Mouse (Mus musculus) megakaryocyte-erythroid progenitor cell, adult 5-6 weeks (primary cell): ENCODE results near the gene Prkca. TPM values are rescaled to one million over a fixed set of nuclear protein-coding genes. Genes with fewer than 3 reads are reported as not detected.

Experiments
- ATAC-seq: replicated peaks from 2 replicates; pipeline ENCODE4 v1.8.0; 2016; ENCODE audit warnings: mild to moderate bottlenecking, inconsistent platforms; ENCODE audit not compliant: severe bottlenecking, poor library complexity, low FRiP score, low TSS enrichment
- total RNA-seq, 2 experiments: library from RNA; stranded (forward) in 1 of 2; stranded (reverse) in 1 of 2; fragments of 200-1000, 215-1000 nt in 1 of 2; fragments of >200 nt in 1 of 2; fragmentation: Nextera tagmentation in 1 of 2; gene quantifications; 2 replicates each; pipeline ENCODE4 v1.2.3; 2014 to 2017

Gene Prkca
- total RNA-seq, 2 experiments from 2014 or later = 8.2 to 11.4 TPM

DNA sequence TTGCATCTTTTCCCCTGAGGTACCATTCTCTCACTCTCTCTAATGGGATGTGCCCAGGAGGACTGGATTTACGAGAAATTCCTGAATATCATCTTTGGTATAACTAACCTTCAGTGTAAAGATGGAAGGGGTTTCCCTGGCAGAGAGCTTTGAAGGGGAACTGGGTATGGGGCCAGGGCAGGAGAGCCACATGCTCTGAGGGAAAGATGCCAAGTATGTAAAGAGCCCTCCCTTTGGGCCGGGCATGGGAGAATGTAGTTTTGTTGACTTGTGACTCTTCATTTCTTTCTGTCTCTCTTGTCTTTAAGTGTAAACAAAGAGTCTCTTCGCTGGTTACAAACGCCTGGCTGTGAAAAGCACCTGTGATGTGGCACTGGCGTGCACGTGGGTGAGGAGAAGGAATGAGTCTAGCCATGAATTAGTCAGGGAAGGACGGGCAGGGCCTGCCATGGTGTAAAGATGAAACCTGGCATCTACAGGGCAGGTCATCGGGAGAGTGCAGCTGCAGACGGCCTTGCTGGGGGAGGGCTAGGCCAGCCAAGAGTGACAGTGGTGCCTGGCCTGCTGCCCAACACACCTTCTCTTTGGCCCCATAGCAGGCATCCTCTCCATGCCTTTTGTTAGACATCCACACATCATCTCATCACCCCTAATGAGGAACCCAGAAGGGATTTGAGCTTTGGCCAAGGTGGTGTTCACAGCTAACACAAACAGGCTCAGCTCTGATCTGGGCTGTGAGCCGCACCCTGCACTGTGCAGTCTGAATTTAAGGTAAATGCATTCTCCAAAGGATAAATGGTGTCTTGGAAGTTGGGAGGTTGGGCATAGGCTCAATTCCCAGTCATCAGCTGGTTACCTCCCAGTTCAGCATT, 388.3 kb downstream of the Prkca start:
- no peak for ATAC-seq

DNA sequence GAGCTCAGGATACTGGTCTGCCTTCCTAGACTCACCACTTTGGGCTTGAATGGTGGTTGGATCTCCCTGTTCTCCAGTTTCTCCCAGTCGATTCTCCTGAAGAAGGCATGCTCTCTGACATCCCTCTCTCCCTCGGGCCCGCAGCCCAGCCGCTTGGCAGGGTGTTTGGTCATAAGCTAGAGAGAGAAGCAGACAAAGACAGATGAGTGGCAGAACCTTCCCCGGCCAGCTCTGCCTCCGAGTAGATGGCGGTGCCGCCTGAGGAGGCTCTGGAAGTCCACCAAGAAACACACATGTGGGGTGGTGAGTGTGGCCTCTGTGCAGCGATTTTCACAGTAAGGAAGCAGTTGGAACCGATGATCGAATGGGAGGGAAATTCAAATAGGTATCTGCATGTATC, 392.3 kb downstream of the Prkca start:
- ATAC-seq = no peak

DNA sequence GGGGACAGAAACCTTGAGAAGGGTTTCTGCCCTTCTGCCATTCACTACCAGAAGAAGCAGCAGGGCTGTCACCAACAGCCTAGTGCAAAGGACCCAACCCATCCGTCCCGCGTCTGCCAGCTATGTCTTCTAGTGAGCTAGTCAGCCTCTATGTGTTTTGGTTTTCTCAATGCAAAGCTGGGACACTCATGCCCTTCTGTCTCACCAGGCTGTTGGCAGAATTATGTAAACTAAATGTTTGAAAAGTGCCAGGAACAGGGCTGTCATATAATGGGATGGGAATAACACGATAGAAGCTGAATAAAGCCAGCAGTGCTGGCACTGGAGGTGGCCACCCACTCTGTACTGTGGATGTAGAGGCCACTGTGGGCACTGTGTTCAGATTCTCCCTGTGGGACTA, 393.1 kb downstream of the Prkca start:
- ATAC-seq = no peak

DNA sequence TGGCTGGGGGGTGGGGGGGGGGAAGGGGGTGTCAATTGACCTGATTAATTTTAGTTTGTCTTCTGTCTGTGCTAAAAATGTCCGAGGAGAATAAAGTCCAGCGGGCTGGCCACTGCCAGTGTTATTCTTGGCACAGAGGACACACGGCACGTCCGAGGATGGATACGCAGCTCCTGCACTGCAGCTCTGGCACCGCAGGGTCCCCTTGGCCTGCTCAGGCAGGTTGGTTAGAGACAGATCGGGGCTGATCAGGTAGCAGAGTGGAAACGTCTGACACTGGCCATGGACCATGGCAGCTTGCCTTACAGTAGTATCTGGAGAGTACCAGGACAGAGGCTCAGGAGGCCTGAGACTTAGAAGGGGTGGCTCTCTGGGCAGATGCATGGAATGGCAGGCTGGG, 393.5 kb downstream of the Prkca start:
- no peak for ATAC-seq

DNA sequence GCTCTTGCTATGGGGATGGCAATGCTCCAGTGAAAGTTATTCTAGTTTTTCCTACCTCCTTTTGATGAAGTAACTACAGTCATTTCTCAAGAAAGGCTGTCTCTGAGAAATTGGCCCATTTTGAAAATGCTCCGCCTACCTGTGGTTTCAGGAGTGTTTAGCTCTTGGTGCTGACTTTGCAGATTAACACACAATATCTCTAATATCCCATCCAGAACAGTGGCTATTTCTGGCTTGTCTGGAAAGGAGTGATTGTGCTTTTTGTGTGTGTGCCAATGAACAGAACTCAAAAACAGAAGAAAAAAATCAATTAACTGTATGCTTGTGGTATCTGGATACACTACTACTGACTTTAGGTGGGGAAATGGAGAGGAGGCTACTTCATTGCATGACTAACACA, 395.8 kb downstream of the Prkca start:
- peak; percentile 59; the same call in 1 of the 2 replicates for ATAC-seq

DNA sequence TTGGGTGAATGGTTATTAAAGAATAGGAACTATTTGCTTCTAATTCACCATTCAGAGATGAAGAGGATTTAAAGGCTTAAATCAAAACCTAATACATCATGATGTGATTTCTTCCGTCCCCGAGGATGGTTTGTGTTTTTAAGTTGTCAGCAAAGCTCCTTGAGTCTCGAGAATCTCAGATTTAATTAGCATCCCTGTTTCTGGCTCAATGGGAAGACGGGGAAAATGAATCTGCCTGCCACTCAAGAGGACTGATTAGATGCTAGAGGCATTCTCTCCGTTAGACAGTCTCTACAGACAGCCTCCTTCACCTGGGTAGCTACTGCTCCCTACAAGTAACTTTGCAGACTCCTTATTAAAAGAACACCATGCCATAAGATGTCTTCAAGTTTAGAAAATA, 396.9 kb downstream of the Prkca start:
- ATAC-seq = no peak

DNA sequence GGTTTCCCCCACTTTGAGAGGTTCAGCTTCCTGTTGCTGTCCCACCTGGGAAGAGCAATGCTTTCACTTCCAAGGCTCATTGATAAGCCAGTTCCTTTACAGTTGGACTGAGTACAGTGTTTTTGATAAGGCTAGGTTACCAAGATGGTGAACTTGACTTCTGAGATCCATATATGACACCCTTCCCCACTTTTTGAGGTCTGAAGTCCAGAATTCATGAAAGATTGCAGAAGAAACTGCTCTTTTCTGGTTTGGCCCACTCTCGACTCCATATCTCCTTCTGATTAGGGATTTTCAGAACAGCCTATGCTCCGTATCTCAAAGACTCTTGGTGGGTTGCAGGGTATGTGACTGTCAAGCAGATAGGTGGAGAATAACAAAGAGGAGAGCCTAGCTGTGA, 406.8 kb downstream of the Prkca start:
- ATAC-seq = no peak

DNA sequence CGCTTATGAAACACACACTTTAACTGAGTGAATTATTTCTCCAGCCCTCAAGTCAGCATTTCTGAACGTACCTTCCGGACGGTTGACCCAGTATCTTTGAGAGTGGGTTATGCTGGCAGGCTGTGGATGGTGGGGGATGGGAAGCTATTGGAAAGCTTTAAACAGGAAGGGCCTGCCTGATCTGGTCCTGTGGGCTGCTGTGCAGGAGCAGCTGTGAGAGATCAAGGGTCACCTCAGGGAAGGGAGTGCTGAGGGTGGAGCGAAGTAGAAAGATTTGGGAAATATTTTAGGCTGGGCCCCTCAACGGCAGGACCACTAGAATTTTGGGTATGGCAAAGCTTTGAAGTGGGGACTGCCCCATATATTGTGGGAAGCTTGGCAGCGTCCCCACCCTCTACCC, 412.0 kb downstream of the Prkca start:
- no peak for ATAC-seq

DNA sequence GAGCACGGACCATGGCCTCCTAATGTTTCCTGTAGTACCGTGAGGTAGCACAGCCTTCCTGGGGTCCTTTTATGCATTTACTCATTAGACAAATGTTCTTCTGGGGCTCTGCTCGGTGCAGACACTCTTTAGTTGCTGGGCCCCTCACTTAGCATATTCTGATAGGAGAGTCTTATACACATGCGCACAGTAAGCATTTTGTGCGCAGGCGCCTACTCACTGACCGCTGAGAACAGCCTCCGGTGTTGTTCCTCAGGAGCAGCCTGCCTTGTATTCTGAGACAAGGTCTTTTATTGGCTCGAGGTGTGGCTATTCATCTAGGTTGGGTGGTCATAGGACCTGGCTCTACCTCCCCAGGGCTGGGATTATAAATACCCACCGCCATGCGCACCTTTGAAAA, 412.4 kb downstream of the Prkca start:
- ATAC-seq = no peak

DNA sequence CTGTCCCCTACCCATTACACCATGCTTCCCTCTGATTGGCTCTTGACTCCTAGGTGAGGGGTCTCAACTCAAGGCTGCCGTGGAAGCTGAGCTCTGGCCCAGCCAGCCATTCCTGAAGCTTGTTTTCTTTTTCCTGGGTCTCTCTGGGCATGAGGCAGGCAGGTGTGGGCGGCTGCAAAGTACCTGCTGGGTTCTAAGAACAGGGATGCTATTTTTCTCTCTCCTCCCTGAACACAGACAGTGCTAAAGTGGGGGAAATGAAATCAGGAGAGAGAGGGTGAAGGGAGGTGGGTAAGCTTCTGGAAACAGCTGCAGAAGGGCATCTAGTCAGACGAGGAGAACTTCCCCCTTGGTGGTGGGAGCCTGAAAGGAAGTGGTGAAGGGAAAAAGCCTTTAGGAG, 414.0 kb downstream of the Prkca start:
- ATAC-seq = no peak

DNA sequence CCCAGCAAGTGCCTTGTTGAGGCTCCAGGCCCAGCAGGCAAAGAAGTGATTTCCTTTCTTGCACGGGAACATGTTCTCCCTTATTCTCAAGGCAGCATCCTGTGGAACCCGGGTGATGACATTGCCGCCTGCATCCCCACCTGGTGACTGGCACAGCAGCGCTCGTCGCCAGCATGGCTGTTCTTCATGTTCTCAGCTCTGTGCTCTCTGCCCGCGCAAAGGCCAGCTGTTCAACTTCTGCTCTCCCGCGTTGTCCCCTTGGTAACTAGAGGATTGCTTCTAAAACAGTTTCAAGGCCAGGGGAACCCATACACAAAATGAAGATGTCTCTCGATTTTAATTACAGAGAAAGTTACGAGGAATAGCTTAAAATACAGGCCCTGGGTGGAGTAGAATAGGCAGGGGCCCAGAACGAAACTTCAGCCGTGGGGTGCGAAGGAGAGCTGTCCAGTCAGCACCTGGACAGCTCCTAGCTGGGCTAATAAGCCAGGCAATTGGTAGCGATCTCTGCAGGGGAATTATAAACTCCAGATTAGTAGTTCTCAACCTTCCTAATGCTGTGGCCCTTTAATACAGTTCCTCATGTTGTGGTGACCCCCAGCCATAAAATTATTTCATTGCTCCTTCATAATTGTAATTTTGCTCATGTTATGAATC, 423.7 kb downstream of the Prkca start:
- ATAC-seq = 0 out of 2 replicates have a peak, but pooled peaks have one; percentile 57

DNA sequence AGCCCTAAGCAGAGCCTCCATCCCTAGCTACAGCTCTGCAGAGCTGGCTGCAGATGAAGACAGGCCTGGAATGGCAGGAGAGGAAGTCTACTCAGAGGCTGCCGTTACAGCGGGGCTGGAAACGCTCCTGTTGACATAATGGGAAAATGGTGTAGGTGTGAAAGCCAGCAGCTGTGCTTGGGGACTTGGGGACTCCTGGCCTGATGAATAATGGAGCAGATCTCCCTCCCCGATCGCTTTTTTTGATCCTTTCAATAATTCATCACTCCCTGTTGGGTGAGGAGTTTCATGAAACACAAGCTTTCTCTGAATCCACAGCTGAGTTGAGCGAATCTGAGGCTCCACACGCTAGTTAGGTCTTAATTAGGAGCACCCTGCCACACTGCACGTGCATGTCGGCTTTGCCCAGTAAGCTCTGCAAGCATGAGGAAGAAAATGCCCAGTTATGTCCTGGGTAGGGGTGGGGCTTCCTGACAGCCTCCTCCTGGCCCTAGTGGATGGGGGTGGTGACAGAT, 425.9 kb downstream of the Prkca start:
- ATAC-seq = no peak

DNA sequence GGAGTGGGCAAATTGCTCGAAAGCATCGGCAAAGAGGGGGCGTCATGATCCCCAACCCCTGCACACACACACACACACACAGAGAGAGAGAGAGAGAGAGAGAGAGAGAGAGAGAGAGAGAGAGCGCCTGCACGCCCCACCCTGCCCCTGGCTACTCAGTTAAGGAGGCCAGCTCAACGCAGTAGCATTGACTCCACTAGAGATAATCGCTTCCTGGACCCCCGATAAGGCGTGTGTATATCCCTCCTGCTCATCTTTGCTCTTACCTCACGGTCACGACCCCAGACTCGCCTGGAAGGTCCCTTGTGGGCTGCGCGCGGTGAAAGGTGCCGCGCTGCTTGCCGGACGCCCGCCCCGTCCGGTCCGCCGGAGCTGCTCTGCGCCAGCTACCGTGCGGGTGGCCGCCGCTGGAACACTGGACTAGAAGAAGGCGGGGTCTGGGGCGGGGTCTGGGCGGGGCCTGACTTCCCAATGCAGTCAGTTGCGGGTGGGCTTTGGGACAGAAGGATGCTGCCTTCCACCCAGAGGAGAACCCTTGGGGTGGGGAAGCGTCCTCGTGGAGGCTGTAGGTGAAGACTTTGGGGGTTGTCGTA, 429.0 kb downstream of the Prkca start, which contains the start of gene Cacng5:
Gene Cacng5 (minus strand): TSS at position 422 of the 593 bp plus-strand sequence.
- no peak for ATAC-seq

DNA sequence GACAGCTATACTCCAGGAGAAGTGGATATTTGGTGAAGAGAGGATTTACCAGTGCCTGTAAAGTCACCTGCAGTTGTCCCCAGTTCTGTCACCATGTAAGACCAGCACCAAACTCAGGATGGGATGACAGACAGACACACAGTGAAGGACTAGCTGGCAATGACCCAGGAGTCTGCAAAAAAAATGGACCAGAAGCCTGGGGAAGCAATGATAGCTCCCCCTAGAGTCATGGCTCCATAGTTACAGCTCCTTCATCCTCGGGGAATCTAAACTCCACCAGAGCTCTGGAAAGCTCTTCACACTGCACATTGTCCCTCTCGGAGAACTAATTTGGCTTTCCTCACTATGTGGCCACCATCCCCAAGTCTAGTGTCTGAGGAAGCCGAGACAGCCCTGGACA, 430.4 kb downstream of the Prkca start:
- no peak for ATAC-seq

DNA sequence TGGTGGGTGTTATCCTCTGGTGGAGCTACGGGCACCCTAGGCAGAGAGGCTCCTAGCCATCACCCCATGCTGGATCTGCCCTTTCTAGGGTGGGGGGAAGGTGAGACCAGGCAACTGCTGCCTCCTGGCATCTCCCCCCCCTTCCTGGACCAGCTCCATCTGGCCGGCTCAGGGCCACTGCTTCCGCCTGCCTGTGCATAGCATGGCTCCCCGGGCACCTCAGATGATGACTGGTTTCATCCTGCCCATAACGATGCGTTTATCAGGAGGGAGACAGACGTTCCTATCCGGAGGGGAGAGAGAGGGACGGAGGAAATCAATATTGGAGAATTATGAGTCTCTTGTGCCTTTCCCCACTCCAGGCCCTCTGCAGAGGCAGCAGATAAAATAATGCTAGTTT, 438.4 kb downstream of the Prkca start:
- ATAC-seq = no peak

DNA sequence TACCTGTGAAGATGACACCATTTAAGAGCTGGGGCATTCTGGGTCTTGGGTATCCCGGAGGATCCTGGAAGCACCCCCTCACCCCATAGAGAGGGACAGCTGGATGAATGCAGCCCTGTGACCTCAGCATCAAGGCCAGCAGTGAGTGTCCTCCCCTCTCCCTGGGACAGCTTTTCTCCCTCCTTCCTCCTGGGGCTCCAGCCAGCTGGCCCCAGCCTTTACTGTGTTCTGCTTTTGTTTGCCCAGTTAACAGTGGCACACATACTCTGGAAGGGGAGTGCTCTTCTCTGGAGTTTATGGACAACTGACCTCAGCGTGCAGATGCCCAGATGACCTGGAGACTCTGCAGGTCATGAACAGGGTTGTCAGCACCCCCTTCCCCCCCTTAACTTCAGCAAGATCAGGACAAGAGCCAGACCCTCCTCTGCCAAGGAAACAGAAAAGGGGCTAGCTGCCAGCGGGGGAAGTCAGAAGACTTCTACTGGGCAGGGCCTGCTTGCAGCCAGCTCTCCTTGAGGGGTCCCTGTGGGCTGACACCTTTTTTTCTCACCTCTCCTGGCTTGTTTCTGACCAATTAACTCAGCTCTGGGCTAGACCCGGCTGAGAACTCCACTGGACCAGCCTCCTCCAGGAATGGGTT, 439.6 kb downstream of the Prkca start:
- no peak for ATAC-seq

DNA sequence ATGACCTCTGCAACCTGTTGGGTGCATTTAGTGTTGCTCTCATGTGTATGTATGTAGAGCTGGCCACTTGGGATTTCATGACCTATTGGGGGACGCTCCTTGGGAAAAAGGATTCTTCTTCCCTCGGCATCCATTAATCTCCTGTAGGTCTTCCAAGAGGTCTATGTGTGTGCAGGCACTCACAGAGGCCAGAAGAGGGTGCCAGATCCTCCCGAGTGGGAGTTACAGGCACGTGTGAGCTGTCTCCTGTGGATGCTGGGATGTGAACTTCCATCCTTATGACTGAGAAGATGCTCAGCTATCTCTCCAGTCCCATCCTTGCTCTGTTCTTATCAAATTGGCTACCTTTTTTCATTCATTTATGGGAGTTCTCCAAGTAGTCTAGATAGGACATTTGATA, 443.3 kb downstream of the Prkca start:
- no peak for ATAC-seq

DNA sequence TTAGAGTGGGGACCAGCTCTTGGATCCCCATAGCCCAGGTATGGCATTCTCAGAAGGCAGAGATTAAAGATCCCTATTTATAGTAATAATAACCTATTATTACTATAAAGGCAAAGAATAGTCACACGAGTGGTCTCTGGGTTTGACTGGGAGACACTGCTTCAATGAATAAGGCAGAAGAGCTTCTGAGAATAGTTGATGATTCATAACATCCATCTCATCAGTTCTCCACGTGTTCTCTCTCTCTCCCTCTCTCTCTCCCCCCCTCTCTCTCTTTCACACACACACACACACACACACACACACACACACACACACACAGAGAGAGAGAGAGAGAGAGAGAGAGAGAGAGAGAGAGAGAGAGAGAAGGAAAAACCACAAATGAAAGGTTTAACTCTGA, 445.0 kb downstream of the Prkca start:
- ATAC-seq = no peak

DNA sequence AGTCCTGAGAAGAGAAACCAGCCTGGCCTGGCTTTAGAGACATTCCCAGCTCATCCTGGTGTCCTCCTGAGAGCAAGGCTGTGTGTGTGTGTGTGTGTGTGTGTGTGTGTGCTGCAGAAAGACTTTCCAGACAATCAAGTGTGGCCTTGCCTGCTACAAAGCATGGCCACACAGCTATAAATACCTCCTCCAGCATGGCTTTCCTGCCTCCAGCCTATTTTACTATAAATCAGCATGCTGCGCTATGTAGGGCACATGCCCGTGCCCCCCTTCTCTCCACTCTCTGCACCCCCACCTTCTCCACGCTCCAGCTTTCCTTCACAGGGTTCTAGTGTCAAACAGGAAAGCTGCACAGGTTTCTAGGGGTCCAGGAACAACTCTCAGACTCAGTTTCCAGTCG, 448.1 kb downstream of the Prkca start:
- ATAC-seq = no peak

DNA sequence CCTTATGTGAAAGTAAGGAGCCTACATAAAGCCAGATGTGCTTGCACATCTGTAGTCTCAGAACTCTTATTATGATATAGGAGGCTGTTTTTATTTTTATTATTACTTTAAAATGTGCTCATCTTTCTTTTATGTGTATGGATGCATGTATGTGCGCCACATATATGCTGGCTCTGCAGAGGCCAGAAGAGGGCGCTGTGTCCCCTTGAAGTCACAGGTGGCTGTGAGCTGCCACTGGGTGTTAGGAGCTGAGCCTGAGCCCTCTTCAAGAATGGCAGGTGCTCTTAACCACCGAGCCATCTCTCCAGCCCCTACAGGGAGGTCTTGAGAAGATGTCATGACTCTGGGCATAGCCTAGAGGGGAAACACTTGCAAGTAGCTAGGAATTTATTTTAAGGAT, 452.4 kb downstream of the Prkca start:
- ATAC-seq = no peak
